Mouse (Mus musculus): ENCODE measurements around the gene C130032M10Rik. TPM values are rescaled to one million over a fixed set of nuclear protein-coding genes. Genes with fewer than 3 reads are reported as not detected.

C130032M10Rik gene
- total RNA-seq, 2 experiments from 2014 or later, result not detected

Other genes with a start within 250 kb of the C130032M10Rik start
- not detected for gene Bcl2a1c, start 185.6 kb upstream of the C130032M10Rik start, total RNA-seq (2021)
- gene Crtap, start 125.0 kb upstream of the C130032M10Rik start, total RNA-seq (2021), result 1 to 10 TPM; 5.9 to 7.1 TPM
- 10 to 100 TPM; 22.2 to 24.4 TPM for gene Glb1, start 114.6 kb upstream of the C130032M10Rik start, total RNA-seq (2021)
- 10 to 100 TPM in 1 of 2 experiments, 1 to 10 TPM in 1; 9.7 to 10.8 TPM for gene Tmppe, start 114.6 kb upstream of the C130032M10Rik start, total RNA-seq (2021)
- not detected for gene Ccr4, start 10.8 kb upstream of the C130032M10Rik start, total RNA-seq (2021)
- under 1 TPM; 0.69 TPM for gene Trim71, start 48.7 kb downstream of the C130032M10Rik start, total RNA-seq (2021)
- 10 to 100 TPM; 45.0 to 46.8 TPM for gene Cnot10, start 124.5 kb downstream of the C130032M10Rik start, total RNA-seq (2021)
- 10 to 100 TPM; 90.1 to 93.7 TPM for gene Dync1li1, start 173.1 kb downstream of the C130032M10Rik start, total RNA-seq (2021)
- 10 to 100 TPM; 22.9 to 23.7 TPM for gene Cmtm6, start 215.4 kb downstream of the C130032M10Rik start, total RNA-seq (2021)

All from left cerebral cortex, postnatal 25 days (tissue).